Mouse (Mus musculus) liver, embryonic 13.5 days (tissue): Measurements from ENCODE around the gene Slc35e1. TPM values are rescaled to one million over a fixed set of nuclear protein-coding genes. Genes with fewer than 3 reads are reported as not detected.

Experiments
- ATAC-seq: fragments of 200-750 bp; cut with Nextera tagmentation; 2 replicates; pipeline ENCODE4 v1.8.0; 2017; ENCODE audit warnings: low read depth, mild to moderate bottlenecking, moderate number of reproducible peaks, moderate library complexity
- DNase-seq: peaks from one replicate; pipeline ENCODE4 v3.0.0; 2022
- H3K27ac ChIP-seq: fragments of 300-500 bp; sonication (generic); 2 replicates; pipeline ENCODE4 v1.5.1; 2015; ENCODE audit warnings: moderate library complexity, mild to moderate bottlenecking, inconsistent platforms
- H3K27me3 ChIP-seq: fragments of 300-500 bp; sonication (generic); 2 replicates; pipeline ENCODE4 v1.6.1; 2015; ENCODE audit warnings: mild to moderate bottlenecking, inconsistent platforms
- H3K36me3 ChIP-seq: fragments of 300-500 bp; sonication (generic); 2 replicates; pipeline ENCODE4 v1.6.1; 2015; ENCODE audit warnings: mild to moderate bottlenecking, inconsistent platforms
- H3K4me1 ChIP-seq: fragments of 300-500 bp; sonication (generic); replicated peaks from 2 replicates; pipeline ENCODE4 v1.6.1; 2015; ENCODE audit warnings: inconsistent platforms
- H3K4me2 ChIP-seq: fragments of 300-500 bp; sonication (generic); 2 replicates; pipeline ENCODE4 v1.6.1; 2015; ENCODE audit warnings: inconsistent platforms, mild to moderate bottlenecking, moderate library complexity
- H3K4me3 ChIP-seq: fragments of 300-500 bp; sonication (generic); replicated peaks from 2 replicates; pipeline ENCODE4 v1.5.1; 2015; ENCODE audit warnings: mild to moderate bottlenecking, inconsistent platforms
- H3K9ac ChIP-seq: fragments of 300-500 bp; sonication (generic); 2 replicates; pipeline ENCODE4 v1.6.1; 2015; ENCODE audit warnings: mild to moderate bottlenecking, inconsistent platforms
- H3K9me3 ChIP-seq: fragments of 300-500 bp; sonication (generic); replicated peaks from 2 replicates; pipeline ENCODE4 v1.6.1; 2016; ENCODE audit warnings: inconsistent platforms
- WGBS: fragments of 180-500 bp; shearing (Covaris S2); methylation state at CpG from one replicate; pipeline ENCODE4 v1.1.7; 2015; ENCODE audit not compliant: insufficient replicate concordance; 5-methylcytosine and 5-hydroxymethylcytosine counted together
- polyA plus RNA-seq: library from polyadenylated mRNA; unstranded; fragments of >200 nt; fragmentation: Nextera tagmentation; extraction: Ambion mirVana; gene quantifications from 2 replicates; pipeline ENCODE4 v1.2.1, GENCODE M21; 2015

The Slc35e1 gene
- polyA plus RNA-seq, 1 experiment from 2014 or later, result 6.1 TPM

DNA sequence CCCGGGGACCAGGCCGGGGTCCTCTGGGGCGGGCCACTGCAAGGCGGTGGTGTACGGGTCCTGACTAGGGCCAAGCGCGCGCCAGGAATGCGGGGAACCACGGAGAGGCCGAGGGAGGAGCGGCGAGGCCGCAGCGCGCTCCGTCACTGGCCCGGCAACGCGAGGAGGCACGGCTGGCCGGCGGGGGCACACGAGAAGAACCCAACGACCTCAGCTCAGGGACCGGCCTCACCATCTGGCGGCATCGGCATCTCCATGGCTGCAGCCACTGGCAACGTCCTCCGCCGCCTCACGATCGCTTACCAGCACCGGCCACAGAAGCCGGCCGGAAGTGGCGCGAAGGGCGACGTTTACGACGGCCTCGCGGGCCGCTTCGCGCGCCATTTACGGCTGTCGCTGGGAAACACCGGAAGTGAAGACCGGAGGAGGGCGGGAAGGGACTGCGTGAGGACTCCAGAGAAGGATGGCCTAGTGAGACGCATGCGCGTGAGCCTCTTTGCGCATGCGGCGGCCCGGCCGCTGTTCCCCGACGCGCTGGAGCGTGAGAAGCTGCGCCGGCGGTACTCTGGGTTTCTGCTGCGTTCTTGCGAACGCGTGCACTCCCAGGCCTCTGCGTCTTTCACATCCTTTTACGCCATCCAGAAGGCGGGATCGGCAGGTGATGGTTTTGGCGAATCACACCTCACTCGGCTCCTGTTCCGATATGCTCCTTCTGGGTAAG lies 17.4 kb downstream of the Slc35e1 start, which contains the start of gene Cherp:
TSS of gene Cherp (minus strand) at position 401 of the 721 bp plus-strand sequence.
- H3K36me3 ChIP-seq, result peaks cover 46% of the 10 kb centered on the region
- DNase-seq (peak; percentile 96), ATAC-seq (peak; percentile 94)
- peak within 1 kb of the TSS; percentile 91 for H3K27ac ChIP-seq
- H3K27me3 ChIP-seq, result no peaks in the 10 kb centered on the region
- no peaks in the 10 kb centered on the region for H3K9me3 ChIP-seq
- H3K4me2 ChIP-seq, result peak within 1 kb of the TSS; percentile 98
- H3K4me1 ChIP-seq, result peaks cover 47% of the 10 kb centered on the region
- H3K9ac ChIP-seq, result peak within 1 kb of the TSS; percentile 89
- WGBS, result under 1% methylated on average over 80 of the region's 80 CpGs
- peak within 1 kb of the TSS; percentile 77 for H3K4me3 ChIP-seq

DNA sequence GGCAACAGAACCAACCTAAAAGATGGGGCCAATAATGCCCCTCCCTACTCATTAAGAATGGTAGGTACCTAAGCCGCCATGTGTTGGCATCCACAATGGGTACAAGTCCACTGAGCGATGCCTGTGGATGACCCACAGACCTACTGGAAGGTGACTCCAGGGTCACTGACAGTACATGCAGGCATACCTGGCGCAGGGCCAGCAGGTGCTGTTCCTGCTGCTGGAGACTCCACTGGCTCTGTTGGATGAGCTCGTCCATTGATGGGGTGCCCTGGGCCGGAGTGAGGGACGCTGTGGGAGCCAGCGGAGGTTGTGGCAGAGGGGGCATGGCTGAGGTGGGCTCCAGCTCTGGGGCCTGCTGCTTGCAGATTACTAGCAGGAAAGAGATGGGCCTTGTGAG lies 21.7 kb downstream of the Slc35e1 start:
- H3K4me3 ChIP-seq, result no peak overlapping the region
- no peak overlapping the region for H3K27ac ChIP-seq
- DNase-seq (no peak), ATAC-seq (no peak)
- H3K4me2 ChIP-seq, result no peak overlapping the region
- H3K36me3 ChIP-seq, result peaks cover 80% of the 10 kb centered on the region
- H3K9ac ChIP-seq, result no peak overlapping the region
- peaks cover 26% of the 10 kb centered on the region for H3K4me1 ChIP-seq
- no peaks in the 10 kb centered on the region for H3K9me3 ChIP-seq
- 90% methylated on average over 7 of the region's 7 CpGs for WGBS
- no peaks in the 10 kb centered on the region for H3K27me3 ChIP-seq

DNA sequence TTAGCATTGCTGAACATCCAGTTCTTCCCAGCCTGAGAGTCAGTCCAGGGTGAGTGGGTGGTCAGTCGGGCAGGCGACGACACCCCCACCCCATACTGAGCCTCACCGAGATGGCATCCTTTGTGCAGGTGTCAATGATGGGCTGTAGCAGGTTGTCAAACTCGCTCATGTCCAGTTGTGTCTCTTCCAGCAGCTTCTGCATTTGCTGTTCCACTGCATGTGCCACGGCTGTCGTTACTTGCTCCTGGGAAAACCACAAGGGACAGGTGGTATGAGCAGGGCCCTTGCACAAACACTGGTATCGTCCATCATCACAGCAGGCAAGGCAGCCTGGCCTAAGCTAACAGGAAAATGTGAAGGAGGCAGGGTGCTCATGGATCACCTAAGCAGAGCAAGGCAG lies 22.4 kb downstream of the Slc35e1 start:
- H3K36me3 ChIP-seq, result peaks cover 87% of the 10 kb centered on the region
- peaks cover 22% of the 10 kb centered on the region for H3K4me1 ChIP-seq
- no peak for DNase-seq
- 83% methylated on average over 8 of the region's 8 CpGs for WGBS
- H3K27ac ChIP-seq, result no peak overlapping the region
- no peak overlapping the region for H3K4me3 ChIP-seq
- no peak overlapping the region for H3K4me2 ChIP-seq
- H3K27me3 ChIP-seq, result no peaks in the 10 kb centered on the region
- no peak overlapping the region for H3K9ac ChIP-seq
- H3K9me3 ChIP-seq, result no peaks in the 10 kb centered on the region
- no peak for ATAC-seq

DNA sequence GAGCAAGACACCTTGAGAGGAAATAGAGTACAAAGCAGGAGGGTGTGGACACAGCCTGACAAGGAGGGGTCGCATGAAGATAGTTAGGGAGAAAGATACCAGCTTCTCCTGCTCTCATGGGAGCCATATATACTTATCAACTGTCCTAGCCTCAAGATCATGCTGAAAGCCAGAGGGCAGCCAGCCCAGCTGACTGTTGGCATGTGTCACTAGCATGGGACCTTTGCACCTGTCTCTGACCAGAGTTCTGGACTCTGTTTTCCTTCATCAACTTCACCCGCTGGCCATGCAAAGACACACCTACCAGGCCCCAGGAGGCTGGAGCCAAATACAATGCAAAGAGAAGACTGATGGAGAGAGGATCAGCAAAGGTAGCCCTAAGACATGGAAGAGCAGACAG lies 23.2 kb downstream of the Slc35e1 start:
- no peak overlapping the region for H3K4me3 ChIP-seq
- DNase-seq, result no peak
- no peak for ATAC-seq

DNA sequence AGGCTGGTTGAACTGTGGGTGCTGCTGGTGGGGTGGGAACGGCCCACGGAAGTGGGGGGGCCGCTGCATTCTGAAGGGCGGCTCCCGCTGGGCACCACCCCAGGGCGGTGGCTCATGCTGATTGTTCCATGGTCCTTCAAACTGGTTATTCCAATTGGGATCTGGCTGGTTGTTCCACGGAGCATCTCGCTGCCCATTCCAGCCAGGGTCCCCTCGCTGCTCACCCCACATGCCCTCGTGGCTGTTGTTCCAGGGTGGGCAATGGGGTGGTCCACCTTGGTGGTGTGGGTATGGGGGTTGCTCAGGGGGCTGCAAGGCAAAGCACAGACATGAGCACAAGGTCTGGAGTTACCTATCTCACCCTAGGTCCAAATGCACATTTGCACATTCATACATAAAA lies 28.2 kb downstream of the Slc35e1 start:
- Histone ChIP-seq H3K9me3 (no peaks in the 10 kb centered on the region), H3K36me3 (peaks cover 100% of the 10 kb centered on the region), H3K4me3 (no peak overlapping the region), H3K27me3 (no peaks in the 10 kb centered on the region), H3K27ac (no peak overlapping the region), H3K4me1 (no peaks in the 10 kb centered on the region), H3K4me2 (no peak overlapping the region), H3K9ac (no peak overlapping the region)
- 93% methylated on average over 10 of the region's 10 CpGs for WGBS
- no peak for ATAC-seq
- no peak for DNase-seq

More for the DNA sequence above, 23.2 kb downstream of the Slc35e1 start:
- 69% methylated on average over 2 of the region's 2 CpGs for WGBS
- Histone ChIP-seq H3K4me1 (peaks cover 19% of the 10 kb centered on the region), H3K9me3 (no peaks in the 10 kb centered on the region), H3K27me3 (no peaks in the 10 kb centered on the region), H3K27ac (no peak overlapping the region), H3K9ac (no peak overlapping the region), H3K4me2 (no peak overlapping the region), H3K36me3 (peaks cover 94% of the 10 kb centered on the region)

DNA sequence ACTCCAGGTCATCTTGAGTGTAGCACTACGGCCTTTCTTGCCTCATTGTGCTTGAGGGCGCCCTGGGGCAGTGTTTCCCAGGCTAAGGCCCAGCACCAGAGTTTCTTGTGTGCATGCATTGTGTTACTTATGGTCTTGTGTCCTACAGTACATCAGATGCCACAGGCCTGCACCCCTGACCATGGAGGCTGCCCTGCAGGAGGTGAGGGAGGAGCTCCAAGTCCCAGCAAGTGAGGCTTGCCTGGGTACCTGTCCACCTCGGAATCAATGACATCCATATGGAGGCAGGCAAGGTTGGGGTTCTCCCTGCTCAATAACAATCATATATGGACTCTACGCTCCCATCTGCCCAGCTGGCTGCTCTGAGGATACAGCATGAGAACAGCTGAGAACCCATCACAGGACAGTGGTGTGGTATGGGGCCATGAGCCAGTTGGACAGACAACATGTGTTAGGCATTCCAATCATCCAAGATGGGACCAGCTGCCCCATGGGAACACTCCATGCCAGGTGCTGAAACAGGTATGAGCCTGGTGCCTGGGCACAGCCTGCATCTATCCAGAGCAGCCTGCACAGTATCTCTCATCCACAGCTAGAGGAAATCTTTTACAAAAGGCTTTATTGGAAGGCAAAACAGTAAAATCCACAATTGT lies 32.4 kb downstream of the Slc35e1 start:
- 85% methylated on average over 4 of the region's 4 CpGs for WGBS

DNA sequence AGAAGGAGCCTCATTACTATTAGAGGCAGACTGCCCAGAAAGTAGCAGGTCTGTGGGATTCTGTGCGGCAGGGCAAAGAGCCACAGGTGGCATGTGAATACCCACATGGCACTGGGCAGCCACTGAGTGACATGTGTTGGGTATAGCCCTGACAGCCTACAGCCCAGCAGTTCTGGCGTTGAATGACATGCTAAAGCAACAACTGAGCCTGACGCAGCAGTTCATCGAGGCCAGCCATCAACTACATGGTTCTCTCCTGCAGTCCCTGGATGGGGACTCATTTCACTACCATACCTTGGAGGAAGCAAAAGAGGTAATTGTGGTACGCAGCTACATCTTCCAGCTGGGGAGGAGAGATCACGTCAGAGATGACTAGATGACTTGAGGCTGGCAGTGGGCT lies 34.0 kb downstream of the Slc35e1 start:
- H3K4me3 ChIP-seq, result no peak overlapping the region
- ATAC-seq, result no peak
- peaks cover 72% of the 10 kb centered on the region for H3K36me3 ChIP-seq
- WGBS, result 86% methylated on average over 6 of the region's 6 CpGs
- no peaks in the 10 kb centered on the region; the same call in 1 of the 2 replicates for H3K9me3 ChIP-seq
- no peak overlapping the region for H3K4me2 ChIP-seq
- no peak overlapping the region for H3K9ac ChIP-seq
- no peak overlapping the region for H3K27ac ChIP-seq
- H3K4me1 ChIP-seq, result no peaks in the 10 kb centered on the region
- DNase-seq, result no peak
- H3K27me3 ChIP-seq, result no peaks in the 10 kb centered on the region

More for the DNA sequence above, 32.4 kb downstream of the Slc35e1 start:
- no peak overlapping the region for H3K4me2 ChIP-seq
- H3K4me3 ChIP-seq, result no peak overlapping the region
- no peak overlapping the region for H3K27ac ChIP-seq
- no peaks in the 10 kb centered on the region for H3K9me3 ChIP-seq
- DNase-seq, result no peak
- ATAC-seq, result no peak
- peaks cover 74% of the 10 kb centered on the region for H3K36me3 ChIP-seq
- H3K27me3 ChIP-seq, result no peaks in the 10 kb centered on the region
- no peaks in the 10 kb centered on the region for H3K4me1 ChIP-seq
- no peak overlapping the region for H3K9ac ChIP-seq

DNA sequence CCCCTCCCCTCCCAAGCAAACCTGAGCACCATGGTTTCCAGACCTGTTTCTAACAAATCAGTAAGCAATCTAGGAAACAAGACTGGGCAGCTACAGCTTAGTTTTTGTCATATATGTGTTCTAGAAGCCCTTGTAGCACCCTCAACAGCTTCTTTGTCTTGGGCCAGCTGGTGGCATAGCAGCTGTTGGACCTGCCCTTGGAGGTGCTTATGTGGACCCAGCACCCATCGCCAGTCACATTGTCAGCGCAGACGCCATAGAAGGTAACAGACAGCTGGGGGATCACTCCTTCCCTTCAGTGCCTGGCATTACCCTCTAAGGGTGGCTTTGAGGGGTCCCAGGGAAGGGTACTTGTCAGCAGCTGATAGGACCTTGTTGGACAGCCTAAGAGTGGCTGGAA lies 34.6 kb downstream of the Slc35e1 start:
- DNase-seq (no peak), ATAC-seq (no peak)
- Histone ChIP-seq H3K4me2 (no peak overlapping the region), H3K27me3 (no peaks in the 10 kb centered on the region), H3K4me1 (no peaks in the 10 kb centered on the region), H3K9ac (no peak overlapping the region), H3K9me3 (no peaks in the 10 kb centered on the region; the same call in 1 of the 2 replicates), H3K27ac (no peak overlapping the region), H3K36me3 (peaks cover 72% of the 10 kb centered on the region), H3K4me3 (no peak overlapping the region)
- WGBS, result 77% methylated on average over 3 of the region's 3 CpGs

DNA sequence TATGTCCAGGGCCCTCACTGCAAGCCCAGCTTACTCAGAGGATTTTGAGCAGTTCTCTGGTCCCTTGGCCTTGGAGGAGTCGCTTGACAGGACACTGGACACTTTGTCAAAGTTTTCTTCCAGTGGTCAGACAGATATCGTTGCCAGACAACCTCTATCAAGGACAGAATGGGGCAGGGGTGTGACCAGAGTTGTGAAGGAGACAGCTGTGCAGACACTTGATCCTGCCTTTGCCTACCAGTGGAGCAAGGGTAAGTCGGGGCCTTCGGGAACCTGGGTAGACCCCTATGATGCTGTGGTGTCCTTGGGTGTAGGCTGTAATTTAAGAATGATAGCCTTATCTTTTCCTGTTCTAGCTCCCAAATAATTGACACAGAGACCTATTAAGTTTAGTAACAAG lies 37.1 kb downstream of the Slc35e1 start:
- peaks cover 61% of the 10 kb centered on the region for H3K36me3 ChIP-seq
- no peak for DNase-seq
- 75% methylated on average over 4 of the region's 4 CpGs for WGBS
- H3K27me3 ChIP-seq, result no peaks in the 10 kb centered on the region
- peaks cover 11% of the 10 kb centered on the region for H3K4me1 ChIP-seq
- H3K4me3 ChIP-seq, result no peak overlapping the region
- ATAC-seq, result no peak
- no peak overlapping the region for H3K4me2 ChIP-seq
- H3K9me3 ChIP-seq, result no peaks in the 10 kb centered on the region; the same call in 1 of the 2 replicates
- no peak overlapping the region for H3K27ac ChIP-seq
- H3K9ac ChIP-seq, result no peak overlapping the region

DNA sequence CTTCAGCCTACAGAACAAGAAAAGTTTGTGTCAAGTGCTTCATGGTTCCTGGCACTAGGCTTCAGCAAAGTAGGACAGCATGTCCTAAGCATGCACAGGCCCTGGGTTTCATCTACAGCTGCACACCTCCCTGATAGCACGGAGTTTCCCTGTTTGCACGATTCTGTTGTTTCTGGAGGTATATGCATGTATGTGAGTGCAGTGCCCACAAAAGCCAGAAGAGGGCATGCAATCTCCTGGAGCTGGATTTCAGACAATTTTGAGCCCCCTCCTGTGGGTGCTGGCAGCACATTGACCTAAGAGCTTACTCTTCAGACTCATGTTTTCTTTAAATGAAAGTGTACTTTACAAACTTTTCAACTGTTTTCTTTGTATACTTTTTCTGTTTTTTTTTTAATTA lies 38.5 kb downstream of the Slc35e1 start:
- Histone ChIP-seq H3K9me3 (no peaks in the 10 kb centered on the region; the same call in 1 of the 2 replicates), H3K4me1 (peaks cover 11% of the 10 kb centered on the region), H3K36me3 (peaks cover 61% of the 10 kb centered on the region), H3K4me2 (no peak overlapping the region), H3K27me3 (no peaks in the 10 kb centered on the region), H3K9ac (no peak overlapping the region), H3K4me3 (no peak overlapping the region), H3K27ac (no peak overlapping the region)
- 83% methylated on average over 2 of the region's 2 CpGs for WGBS
- no peak for ATAC-seq
- DNase-seq, result no peak

DNA sequence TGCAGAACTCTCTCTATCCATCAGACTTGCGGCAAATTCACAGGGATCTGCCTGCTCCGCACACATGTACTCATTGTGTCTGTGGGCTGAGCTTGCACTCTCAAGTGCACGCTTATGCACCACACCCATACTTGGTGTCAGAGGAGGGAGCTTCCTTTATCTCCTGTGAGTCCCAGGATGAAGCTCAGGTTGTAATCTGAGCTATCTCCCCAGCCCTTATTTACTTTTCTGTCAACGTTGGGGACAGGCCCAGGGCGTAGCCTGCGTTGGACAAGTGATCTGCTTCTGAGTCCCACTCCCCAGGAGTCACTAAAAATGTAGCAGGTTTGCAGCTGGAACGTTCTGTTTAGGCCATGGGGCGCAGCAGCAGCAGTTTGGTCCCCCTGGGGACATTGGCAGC lies 40.9 kb downstream of the Slc35e1 start:
- 46% methylated on average over 8 of the region's 8 CpGs for WGBS
- no peaks in the 10 kb centered on the region for H3K27me3 ChIP-seq
- no peak overlapping the region for H3K27ac ChIP-seq
- H3K9me3 ChIP-seq, result no peaks in the 10 kb centered on the region; the same call in 1 of the 2 replicates
- no peak overlapping the region for H3K4me2 ChIP-seq
- H3K4me3 ChIP-seq, result no peak overlapping the region
- ATAC-seq, result peak; percentile 86
- DNase-seq, result no peak
- H3K9ac ChIP-seq, result no peak overlapping the region
- H3K4me1 ChIP-seq, result peaks cover 11% of the 10 kb centered on the region
- peaks cover 62% of the 10 kb centered on the region for H3K36me3 ChIP-seq
